In the genomic region with DNA sequence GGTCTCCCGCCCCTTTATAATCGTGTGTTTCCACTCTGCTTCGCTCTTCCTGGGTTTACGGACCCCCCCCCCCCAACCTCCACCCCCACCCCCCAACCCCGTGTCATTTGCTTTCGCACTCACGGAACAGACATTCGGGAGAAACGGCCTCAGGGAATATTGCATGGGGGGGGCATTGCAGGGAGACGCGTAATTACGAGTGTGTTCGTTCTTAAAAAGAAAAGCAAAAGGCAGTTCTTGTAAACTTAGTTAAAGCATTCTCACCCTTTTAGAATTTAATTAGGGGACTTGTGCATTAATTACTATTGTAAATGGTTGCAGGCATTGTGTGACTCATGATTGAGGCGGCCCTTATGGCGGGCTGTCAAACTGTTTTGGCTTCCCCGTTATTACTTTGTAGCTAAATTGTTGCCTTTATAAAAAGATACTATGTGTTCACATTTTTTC, we compare ENCODE assay signal across 9 mouse cellular contexts. TPM values are rescaled to one million over a fixed set of nuclear protein-coding genes. Genes with fewer than 3 reads are reported as not detected.
DNase-seq lines count a peak whose midpoint lies in the region; ATAC-seq lines count a peak whose summit lies in the region.
"Had no signal": no experiment of that assay in that cellular context is flagged by ENCODE, and none has a peak within 500 bp of the region (broad histone marks: within the 10 kb centered on the region; RNA-seq: fewer than 3 reads in every experiment).

No protein-coding gene starts in this region.

- ATAC-seq in heart, embryonic 12.5 days (ENCODE audit: insufficient number of reproducible peaks, low FRiP score) = no peak
- peak; percentile 24; the same call in 1 of the 2 replicates for ATAC-seq in midbrain, embryonic 15.5 days (replicated peaks)

- 2% methylated on average over 16 of the region's 16 CpGs for WGBS in heart, embryonic 12.5 days
- WGBS in midbrain, embryonic 15.5 days = under 1% methylated on average over 16 of the region's 16 CpGs

- H3K9ac ChIP-seq in heart, embryonic 12.5 days = peak overlapping the region; percentile 98
- peak overlapping the region; percentile 99 for H3K9ac ChIP-seq in midbrain, embryonic 15.5 days

- peaks cover 11% of the 10 kb centered on the region for H3K36me3 ChIP-seq in heart, embryonic 12.5 days
- no peaks in the 10 kb centered on the region for H3K36me3 ChIP-seq in midbrain, embryonic 15.5 days (replicated peaks)

- H3K4me1 ChIP-seq in heart, embryonic 12.5 days (replicated peaks) = peaks cover 35% of the 10 kb centered on the region
- peaks cover 34% of the 10 kb centered on the region for H3K4me1 ChIP-seq in midbrain, embryonic 15.5 days

- DNase-seq in cerebellum, adult 11 months = peak; percentile 12
- no peak for DNase-seq in cerebellum, adult 11-12 months
- DNase-seq in thymus, postnatal 14 days = peak; percentile 22
- DNase-seq in thymus, postnatal 25 days = no peak
- DNase-seq in kidney, postnatal 36 days = peak; percentile 49 to 58
- no peak for DNase-seq in ovary, postnatal 36 days (ENCODE audit: low spot score)

- H3K9me3 ChIP-seq in heart, embryonic 12.5 days (replicated peaks) = no peaks in the 10 kb centered on the region
- H3K9me3 ChIP-seq in midbrain, embryonic 15.5 days = no peaks in the 10 kb centered on the region

- H3K27ac ChIP-seq in heart, embryonic 12.5 days (ENCODE audit: poor library complexity, severe bottlenecking) = no peak overlapping the region
- peak overlapping the region; percentile 97 for H3K27ac ChIP-seq in midbrain, embryonic 15.5 days

- H3K4me2 ChIP-seq in heart, embryonic 12.5 days = peak overlapping the region; percentile 75
- peak overlapping the region; percentile 53 for H3K4me2 ChIP-seq in midbrain, embryonic 15.5 days

- no peaks in the 10 kb centered on the region for H3K27me3 ChIP-seq in heart, embryonic 12.5 days (replicated peaks)
- no peaks in the 10 kb centered on the region for H3K27me3 ChIP-seq in midbrain, embryonic 15.5 days (replicated peaks)
- H3K27me3 ChIP-seq: Patski had no signal

- H3K4me3 ChIP-seq in heart, embryonic 12.5 days = peak overlapping the region; percentile 84
- H3K4me3 ChIP-seq in midbrain, embryonic 15.5 days = peak overlapping the region; percentile 100

RNA-seq across cellular contexts. Expression of a gene that starts 1.1 kb away (rescaled TPM):
- 48.8 and 48.9 TPM in 2 replicates for polyA plus RNA-seq in heart, embryonic 12.5 days (2016; fragmentation: Nextera tagmentation; extraction: Ambion mirVana)
- polyA plus RNA-seq in midbrain, embryonic 15.5 days (2015; fragmentation: Nextera tagmentation; extraction: Ambion mirVana) = 44.0 and 57.7 TPM in 2 replicates

Comparison
In these comparisons a context has a peak if more than half of its experiments do, and no peak if none do; other contexts are left out.
1. DNase-seq: peak in cerebellum, adult 11 months (single experiment), thymus, postnatal 14 days (single experiment) and kidney, postnatal 36 days (2 of 2); none in cerebellum, adult 11-12 months (single experiment), thymus, postnatal 25 days (single experiment) and ovary, postnatal 36 days (single experiment).